In the genomic region with DNA sequence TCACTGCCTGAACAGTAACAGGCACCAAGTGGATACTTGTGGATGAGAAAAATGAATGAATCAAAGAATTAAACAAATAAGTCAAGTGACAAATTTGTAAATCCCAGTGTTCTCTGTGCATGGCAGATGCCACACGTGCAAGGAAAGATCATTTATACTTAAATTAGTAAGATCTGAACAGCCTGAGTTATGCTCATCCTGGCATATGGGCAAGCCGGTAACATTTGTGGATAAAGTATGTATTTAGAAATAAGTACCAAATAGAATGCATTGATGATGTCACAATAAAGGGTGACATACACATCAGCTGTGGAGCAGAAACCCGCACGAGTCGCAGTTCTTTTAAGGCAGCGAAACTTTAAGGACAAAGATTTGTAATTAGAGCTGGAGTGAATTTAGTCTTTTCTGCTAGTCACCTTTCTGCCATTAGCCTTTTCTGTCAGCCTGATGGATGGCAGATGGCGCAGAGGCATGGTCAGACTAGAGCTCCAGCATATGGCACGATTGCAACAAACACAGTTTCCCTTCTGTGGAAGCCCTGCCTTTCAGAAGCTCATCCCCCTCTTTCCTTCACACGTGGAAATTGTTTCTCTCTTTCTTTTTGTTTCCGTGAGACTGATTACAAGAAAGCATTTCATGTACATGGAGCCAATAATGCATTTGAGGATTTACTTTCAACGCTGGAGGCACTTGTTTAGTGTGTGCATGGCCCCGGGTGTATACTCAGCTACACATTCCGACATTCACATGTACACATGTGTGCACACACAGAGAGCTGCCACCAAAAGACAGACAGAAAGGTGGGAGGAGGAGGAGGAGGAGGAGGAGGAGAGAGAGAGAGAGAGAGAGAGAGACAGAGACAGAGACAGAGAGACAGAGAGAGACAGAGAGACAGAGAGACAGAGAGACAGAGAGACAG, we compare ENCODE assay signal across 13 mouse cellular contexts.
A peak's percentile ranks its signal among the peaks of the same experiment; 100 is the strongest.
DNase-seq lines count a peak whose midpoint lies in the region; ATAC-seq lines count a peak whose summit lies in the region.
"Had no signal": no experiment of that assay in that cellular context is flagged by ENCODE, and none has a peak within 500 bp of the region (broad histone marks: within the 10 kb centered on the region; RNA-seq: fewer than 3 reads in every experiment).

No protein-coding gene starts in this region.

- H3K4me2 ChIP-seq in hindbrain, embryonic 13.5 days: no peak overlapping the region
- H3K4me2 ChIP-seq in midbrain, embryonic 11.5 days: no peak overlapping the region
- H3K4me2 ChIP-seq in forebrain, embryonic 15.5 days (replicated peaks): peak overlapping the region; percentile 10; the same call in 1 of the 2 replicates
- H3K4me2 ChIP-seq: hindbrain, embryonic 15.5 days had no signal

- H3K9me3 ChIP-seq in hindbrain, embryonic 10.5 days: no peaks in the 10 kb centered on the region
- no peaks in the 10 kb centered on the region for H3K9me3 ChIP-seq in hindbrain, embryonic 13.5 days
- H3K9me3 ChIP-seq in midbrain, embryonic 11.5 days (ENCODE audit: control insufficient read depth, low read length): no peaks in the 10 kb centered on the region
- H3K9me3 ChIP-seq in midbrain, embryonic 10.5 days (replicated peaks): no peaks in the 10 kb centered on the region
- no peaks in the 10 kb centered on the region for H3K9me3 ChIP-seq in forebrain, embryonic 15.5 days
- H3K9me3 ChIP-seq in limb, embryonic 10.5 days (replicated peaks): no peaks in the 10 kb centered on the region
- H3K9me3 ChIP-seq: hindbrain, embryonic 15.5 days had no signal

- WGBS in hindbrain, embryonic 10.5 days: 83% methylated on average over 13 of the region's 13 CpGs
- WGBS in hindbrain, embryonic 13.5 days: 74% methylated on average over 13 of the region's 13 CpGs
- 90% methylated on average over 13 of the region's 13 CpGs for whole genome bisulfite sequencing in midbrain, embryonic 11.5 days
- 89% methylated on average over 13 of the region's 13 CpGs for WGBS in midbrain, embryonic 10.5 days
- 57% methylated on average over 13 of the region's 13 CpGs for WGBS in forebrain, embryonic 15.5 days
- WGBS in limb, embryonic 10.5 days: 75% methylated on average over 13 of the region's 13 CpGs

- no peaks in the 10 kb centered on the region for H3K36me3 ChIP-seq in hindbrain, embryonic 10.5 days
- H3K36me3 ChIP-seq in hindbrain, embryonic 13.5 days: no peaks in the 10 kb centered on the region
- no peaks in the 10 kb centered on the region for H3K36me3 ChIP-seq in midbrain, embryonic 11.5 days (ENCODE audit: control insufficient read depth, insufficient read depth, low read length)
- H3K36me3 ChIP-seq in midbrain, embryonic 10.5 days: no peaks in the 10 kb centered on the region
- H3K36me3 ChIP-seq in forebrain, embryonic 15.5 days: no peaks in the 10 kb centered on the region
- no peaks in the 10 kb centered on the region for H3K36me3 ChIP-seq in limb, embryonic 10.5 days
- H3K36me3 ChIP-seq: hindbrain, embryonic 15.5 days had no signal

- ATAC-seq in hindbrain, embryonic 13.5 days (ENCODE audit: low FRiP score): no peak
- no peak for ATAC-seq in midbrain, embryonic 11.5 days (ENCODE audit: low FRiP score)
- peak; percentile 94 for ATAC-seq in forebrain, embryonic 15.5 days (replicated peaks)
- no peak for ATAC-seq in granulocyte monocyte progenitor cell, adult 5-6 weeks (replicated peaks; ENCODE audit: poor library complexity, severe bottlenecking)
- ATAC-seq: liver, postnatal 0 days had no signal

- no peaks in the 10 kb centered on the region for H3K4me1 ChIP-seq in hindbrain, embryonic 10.5 days (replicated peaks)
- H3K4me1 ChIP-seq in hindbrain, embryonic 13.5 days (replicated peaks): no peaks in the 10 kb centered on the region
- no peaks in the 10 kb centered on the region for H3K4me1 ChIP-seq in midbrain, embryonic 11.5 days (ENCODE audit: control insufficient read depth, insufficient read depth, low read length)
- no peaks in the 10 kb centered on the region for H3K4me1 ChIP-seq in midbrain, embryonic 10.5 days
- no peaks in the 10 kb centered on the region; the same call in 1 of the 2 replicates for H3K4me1 ChIP-seq in forebrain, embryonic 15.5 days
- H3K4me1 ChIP-seq in limb, embryonic 10.5 days: peaks cover 4% of the 10 kb centered on the region; the same call in 1 of the 2 replicates
- H3K4me1 ChIP-seq: hindbrain, embryonic 15.5 days had no signal

- H3K9ac ChIP-seq in hindbrain, embryonic 13.5 days: no peak overlapping the region
- H3K9ac ChIP-seq in midbrain, embryonic 11.5 days (ENCODE audit: low read length): no peak overlapping the region
- H3K9ac ChIP-seq in forebrain, embryonic 15.5 days (replicated peaks): no peak overlapping the region
- H3K9ac ChIP-seq: hindbrain, embryonic 15.5 days; liver, postnatal 0 days had no signal

- DNase-seq in hindbrain, embryonic 10.5 days (ENCODE audit: low spot score): peak; percentile 6
- DNase-seq in midbrain, embryonic 11.5 days (ENCODE audit: low spot score, missing footprints): peak; percentile 86
- no peak for DNase-seq in midbrain, embryonic 10.5 days (ENCODE audit: low spot score)
- DNase-seq in limb, embryonic 10.5 days (ENCODE audit: low spot score): peak; percentile 36
- DNase-seq in adipocyte (ENCODE audit: low spot score): no peak
- DNase-seq: adrenal gland, postnatal 10 days; cerebellum, adult 11-12 months; heart, adult 18-20 months; liver, postnatal 0 days had no signal

- no peak overlapping the region for H3K4me3 ChIP-seq in hindbrain, embryonic 10.5 days
- no peak overlapping the region for H3K4me3 ChIP-seq in hindbrain, embryonic 13.5 days
- H3K4me3 ChIP-seq in midbrain, embryonic 11.5 days (ENCODE audit: low read depth, low read length): no peak overlapping the region
- no peak overlapping the region for H3K4me3 ChIP-seq in midbrain, embryonic 10.5 days
- no peak overlapping the region for H3K4me3 ChIP-seq in forebrain, embryonic 15.5 days
- no peak overlapping the region for H3K4me3 ChIP-seq in limb, embryonic 10.5 days
- H3K4me3 ChIP-seq: hindbrain, embryonic 15.5 days had no signal

- no peak overlapping the region for H3K27ac ChIP-seq in hindbrain, embryonic 10.5 days
- H3K27ac ChIP-seq in hindbrain, embryonic 13.5 days: no peak overlapping the region
- H3K27ac ChIP-seq in midbrain, embryonic 11.5 days (ENCODE audit: low read depth, low read length): no peak overlapping the region
- no peak overlapping the region for H3K27ac ChIP-seq in midbrain, embryonic 10.5 days (replicated peaks)
- H3K27ac ChIP-seq in forebrain, embryonic 15.5 days (replicated peaks): peak overlapping the region; percentile 57
- H3K27ac ChIP-seq in limb, embryonic 10.5 days: no peak overlapping the region
- H3K27ac ChIP-seq: hindbrain, embryonic 15.5 days had no signal

- no peaks in the 10 kb centered on the region for H3K27me3 ChIP-seq in hindbrain, embryonic 10.5 days (ENCODE audit: insufficient read depth, poor library complexity, severe bottlenecking)
- no peaks in the 10 kb centered on the region for H3K27me3 ChIP-seq in hindbrain, embryonic 13.5 days
- H3K27me3 ChIP-seq in midbrain, embryonic 11.5 days (ENCODE audit: control insufficient read depth, insufficient read depth, low read length): no peaks in the 10 kb centered on the region
- no peaks in the 10 kb centered on the region for H3K27me3 ChIP-seq in midbrain, embryonic 10.5 days (ENCODE audit: low read depth, poor library complexity, severe bottlenecking)
- H3K27me3 ChIP-seq in forebrain, embryonic 15.5 days: no peaks in the 10 kb centered on the region
- H3K27me3 ChIP-seq in limb, embryonic 10.5 days (ENCODE audit: low read depth, poor library complexity, severe bottlenecking): no peaks in the 10 kb centered on the region
- H3K27me3 ChIP-seq: hindbrain, embryonic 15.5 days had no signal

Comparison
In these comparisons a context has a peak if more than half of its experiments do, and no peak if none do; other contexts are left out.
1. DNase-seq: peak in hindbrain, embryonic 10.5 days (single experiment), midbrain, embryonic 11.5 days (single experiment) and limb, embryonic 10.5 days (single experiment); none in midbrain, embryonic 10.5 days (single experiment) and adipocyte (single experiment).